Mouse (Mus musculus) small intestine, adult 2 months (tissue): ENCODE measurements at regions not wholly inside any gene's neighbourhood (a gene's known extent, or its start where the extent isn't known, plus 50 kb on each side); places are given as distances from the start of the nearest gene placed in this dataset.

Experiments used
- H3K27ac ChIP-seq: fragments of 200-500 bp; 2 replicates; pipeline ENCODE4 v1.5.1; 2012; ENCODE audit warnings: low read depth, low read length, control low read depth, inconsistent platforms; ENCODE audit not compliant: insufficient read depth
- H3K27me3 ChIP-seq: fragments of 200-500 bp; 2 replicates; pipeline ENCODE4 v1.6.1; 2012; ENCODE audit warnings: mild to moderate bottlenecking, moderate library complexity, low read length, inconsistent platforms; ENCODE audit not compliant: control insufficient read depth, insufficient read depth
- H3K36me3 ChIP-seq: fragments of 200-500 bp; 2 replicates; pipeline ENCODE4 v1.6.1; 2012; ENCODE audit warnings: mild to moderate bottlenecking, low read length, control low read depth, inconsistent platforms; ENCODE audit not compliant: control insufficient read depth, insufficient read depth
- H3K4me1 ChIP-seq: fragments of 200-500 bp; 2 replicates; pipeline ENCODE4 v1.6.1; 2012; ENCODE audit warnings: low read length, inconsistent platforms, mixed read lengths; ENCODE audit not compliant: control insufficient read depth, insufficient read depth, insufficient read length
- H3K4me3 ChIP-seq: fragments of 200-500 bp; 2 replicates; pipeline ENCODE4 v1.5.1; 2012; ENCODE audit warnings: low read depth, mild to moderate bottlenecking, control low read depth, inconsistent platforms, low read length, moderate library complexity
- CTCF ChIP-seq: fragments of 200-500 bp; IDR thresholded peaks from 2 replicates; pipeline ENCODE4 v1.5.1; 2012; ENCODE audit warnings: low read depth, mild to moderate bottlenecking, control low read depth, inconsistent platforms, low read length, moderate library complexity, mixed read lengths; ENCODE audit not compliant: insufficient replicate concordance, insufficient read length; ENCODE audit errors: extremely low read depth
- POLR2A ChIP-seq: fragments of 200-500 bp; IDR thresholded peaks from 2 replicates; pipeline ENCODE4 v1.6.1; 2012; ENCODE audit warnings: low read depth, mild to moderate bottlenecking, control low read depth, inconsistent platforms, low read length, moderate library complexity
- WGBS: fragments of 180-500 bp; shearing (Covaris S2); methylation state at CpG from one replicate; pipeline ENCODE4 v1.1.7; 2018; 5-methylcytosine and 5-hydroxymethylcytosine counted together

- no peak overlapping the region for H3K4me3 ChIP-seq
- WGBS = 68% methylated on average over 11 of the region's 11 CpGs
- no peak overlapping the region for H3K27ac ChIP-seq
- no peaks in the 10 kb centered on the region for H3K36me3 ChIP-seq
- no peaks in the 10 kb centered on the region for H3K27me3 ChIP-seq
- no peaks in the 10 kb centered on the region for H3K4me1 ChIP-seq
- no peak for TF ChIP-seq CTCF
- TF ChIP-seq POLR2A = no peak
Observed at GRCm38 (mm10) chr17:45193456-45194025, 240.0 kb downstream of the Cdc5l start.

GRCm38 (mm10) chr17:45187402-45187801 is 246.1 kb downstream of the Cdc5l start:
- H3K27me3 ChIP-seq = no peaks in the 10 kb centered on the region
- no peaks in the 10 kb centered on the region for H3K4me1 ChIP-seq
- 77% methylated on average over 7 of the region's 7 CpGs for WGBS
- no peak overlapping the region for H3K27ac ChIP-seq
- H3K4me3 ChIP-seq = no peak overlapping the region
- TF ChIP-seq CTCF (no peak), POLR2A (no peak)
- no peaks in the 10 kb centered on the region for H3K36me3 ChIP-seq

- no peaks in the 10 kb centered on the region for H3K27me3 ChIP-seq
- H3K27ac ChIP-seq = no peak overlapping the region
- TF ChIP-seq POLR2A (no peak), CTCF (no peak)
- H3K36me3 ChIP-seq = no peaks in the 10 kb centered on the region
- no peaks in the 10 kb centered on the region for H3K4me1 ChIP-seq
- WGBS = 32% methylated on average over 4 of the region's 4 CpGs
- no peak overlapping the region for H3K4me3 ChIP-seq
Observed at GRCm38 (mm10) chr17:45176340-45176739, 257.2 kb downstream of the Cdc5l start.

- Histone ChIP-seq H3K4me3 (no peak overlapping the region), H3K36me3 (no peaks in the 10 kb centered on the region), H3K27me3 (no peaks in the 10 kb centered on the region), H3K4me1 (no peaks in the 10 kb centered on the region), H3K27ac (no peak overlapping the region)
- WGBS = 58% methylated on average over 10 of the region's 10 CpGs
- no peak for TF ChIP-seq CTCF
- TF ChIP-seq POLR2A = no peak
Observed at GRCm38 (mm10) chr17:45169257-45169994, 264.1 kb downstream of the Cdc5l start.
